In the genomic region with DNA sequence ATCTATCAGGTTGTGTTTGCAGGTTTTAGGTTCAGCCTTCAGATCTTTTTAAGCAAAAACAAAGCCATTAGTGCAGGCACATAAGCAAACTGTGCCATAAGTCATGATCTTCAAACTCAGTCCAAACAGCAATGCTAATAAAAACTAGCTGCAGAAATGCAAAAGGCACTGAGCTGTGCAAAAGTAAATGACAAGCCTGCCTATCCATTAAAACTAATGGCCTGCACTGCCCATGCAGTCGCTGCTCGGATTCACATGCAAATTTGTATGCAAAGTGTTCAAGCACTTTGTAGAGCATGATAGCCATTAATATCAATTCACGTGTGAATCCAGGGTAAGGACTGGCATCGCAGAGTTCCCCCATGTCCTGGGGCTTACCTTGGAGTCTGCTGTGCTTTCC, we compare ENCODE assay signal across 18 mouse cellular contexts. TPM values are rescaled to one million over a fixed set of nuclear protein-coding genes. Genes with fewer than 3 reads are reported as not detected.
DNase-seq lines count a peak whose midpoint lies in the region; ATAC-seq and TF ChIP-seq lines count a peak whose summit lies in the region.
"Had no signal": no experiment of that assay in that cellular context is flagged by ENCODE, and none has a peak within 500 bp of the region (broad histone marks: within the 10 kb centered on the region; RNA-seq: fewer than 3 reads in every experiment).

No protein-coding gene starts in this region.

- WGBS in hindbrain, embryonic 14.5 days: 32% methylated on average over 4 of the region's 4 CpGs
- 36% methylated on average over 4 of the region's 4 CpGs for WGBS in hindbrain, postnatal 0 days
- 67% methylated on average over 4 of the region's 4 CpGs for WGBS in midbrain, embryonic 12.5 days
- 93% methylated on average over 4 of the region's 4 CpGs for WGBS in midbrain, embryonic 10.5 days
- WGBS in neural tube, embryonic 13.5 days: 23% methylated on average over 4 of the region's 4 CpGs

- no peak overlapping the region for H3K9ac ChIP-seq in hindbrain, embryonic 14.5 days
- H3K9ac ChIP-seq in hindbrain, postnatal 0 days (replicated peaks; ENCODE audit: low read length): no peak overlapping the region
- no peak overlapping the region for H3K9ac ChIP-seq in midbrain, embryonic 12.5 days (replicated peaks)
- no peak overlapping the region for H3K9ac ChIP-seq in neural tube, embryonic 13.5 days
- H3K9ac ChIP-seq: forebrain, postnatal 0 days; liver, postnatal 0 days had no signal

- no peak for ATAC-seq in hindbrain, embryonic 14.5 days (ENCODE audit: low FRiP score)
- ATAC-seq in hindbrain, postnatal 0 days: no peak
- no peak for ATAC-seq in midbrain, embryonic 12.5 days (ENCODE audit: low FRiP score, low read depth)
- peak; percentile 30 for ATAC-seq in neural tube, embryonic 13.5 days (ENCODE audit: low read depth)
- ATAC-seq: liver, postnatal 0 days had no signal

- H3K36me3 ChIP-seq in hindbrain, embryonic 14.5 days (replicated peaks; ENCODE audit: control insufficient read depth, insufficient read depth): peaks cover 10% of the 10 kb centered on the region; the same call in 1 of the 2 replicates
- H3K36me3 ChIP-seq in hindbrain, postnatal 0 days (ENCODE audit: insufficient read depth, low read length): no peaks in the 10 kb centered on the region
- 0 out of 2 replicates have a peak, but pooled peaks cover 19% of the 10 kb centered on the region for H3K36me3 ChIP-seq in midbrain, embryonic 12.5 days
- peaks cover 47% of the 10 kb centered on the region for H3K36me3 ChIP-seq in midbrain, embryonic 10.5 days
- 0 out of 2 replicates have a peak, but pooled peaks cover 9% of the 10 kb centered on the region for H3K36me3 ChIP-seq in neural tube, embryonic 13.5 days

- H3K4me3 ChIP-seq in hindbrain, embryonic 14.5 days (replicated peaks; ENCODE audit: low read length): no peak overlapping the region
- H3K4me3 ChIP-seq in hindbrain, postnatal 0 days (ENCODE audit: low read length): no peak overlapping the region
- H3K4me3 ChIP-seq in midbrain, embryonic 12.5 days: no peak overlapping the region
- H3K4me3 ChIP-seq in midbrain, embryonic 10.5 days: no peak overlapping the region
- H3K4me3 ChIP-seq in neural tube, embryonic 13.5 days: no peak overlapping the region
- H3K4me3 ChIP-seq: embryonic facial prominence, embryonic 10.5 days; left cerebral cortex, adult 2 months; limb, embryonic 10.5 days had no signal

- DNase-seq in hindbrain, embryonic 14.5 days (ENCODE audit: low spot score): no peak
- no peak for DNase-seq in hindbrain, postnatal 0 days (ENCODE audit: low spot score)
- DNase-seq in midbrain, embryonic 10.5 days (ENCODE audit: low spot score): no peak
- no peak for DNase-seq in urinary bladder, postnatal 4 days (ENCODE audit: low spot score in 2 of 2)
- DNase-seq in embryo, embryonic 10.5 days (ENCODE audit: low spot score): no peak
- DNase-seq: cerebellum, adult 2 months; cerebellum, postnatal 36 days; forebrain, postnatal 0 days; gastrocnemius, postnatal 36 days; layer of hippocampus, adult 9-11 months; liver, postnatal 0 days; right cerebral cortex, postnatal 25 days; thymus, postnatal 36 days had no signal

- H3K27ac ChIP-seq in hindbrain, embryonic 14.5 days: peak overlapping the region; percentile 32; the same call in 1 of the 2 replicates
- H3K27ac ChIP-seq in hindbrain, postnatal 0 days: no peak overlapping the region
- H3K27ac ChIP-seq in midbrain, embryonic 12.5 days (replicated peaks): peak overlapping the region; percentile 35; the same call in 1 of the 2 replicates
- no peak overlapping the region for H3K27ac ChIP-seq in midbrain, embryonic 10.5 days (replicated peaks)
- peak overlapping the region; percentile 78 for H3K27ac ChIP-seq in neural tube, embryonic 13.5 days (replicated peaks)
- H3K27ac ChIP-seq: embryonic facial prominence, embryonic 10.5 days; left cerebral cortex, adult 2 months; limb, embryonic 10.5 days had no signal

- no peak for TF ChIP-seq CTCF in hindbrain, postnatal 0 days (IDR thresholded peaks at IDR 0.05; ENCODE audit: low read depth)

- H3K27me3 ChIP-seq in hindbrain, embryonic 14.5 days (ENCODE audit: control insufficient read depth, insufficient read depth, low read length): no peaks in the 10 kb centered on the region
- no peaks in the 10 kb centered on the region for H3K27me3 ChIP-seq in hindbrain, postnatal 0 days (ENCODE audit: insufficient read depth, low read length)
- H3K27me3 ChIP-seq in midbrain, embryonic 12.5 days: no peaks in the 10 kb centered on the region
- no peaks in the 10 kb centered on the region for H3K27me3 ChIP-seq in midbrain, embryonic 10.5 days (ENCODE audit: low read depth, poor library complexity, severe bottlenecking)
- no peaks in the 10 kb centered on the region for H3K27me3 ChIP-seq in neural tube, embryonic 13.5 days

- peaks cover 31% of the 10 kb centered on the region for H3K4me1 ChIP-seq in hindbrain, embryonic 14.5 days (replicated peaks; ENCODE audit: control insufficient read depth, insufficient read depth, low read length)
- peaks cover 7% of the 10 kb centered on the region; the same call in 1 of the 2 replicates for H3K4me1 ChIP-seq in hindbrain, postnatal 0 days (ENCODE audit: insufficient read depth, low read length)
- H3K4me1 ChIP-seq in midbrain, embryonic 12.5 days: peaks cover 41% of the 10 kb centered on the region
- peaks cover 11% of the 10 kb centered on the region for H3K4me1 ChIP-seq in midbrain, embryonic 10.5 days
- H3K4me1 ChIP-seq in neural tube, embryonic 13.5 days (replicated peaks): peaks cover 60% of the 10 kb centered on the region
- H3K4me1 ChIP-seq: embryonic facial prominence, embryonic 10.5 days; limb, embryonic 10.5 days had no signal

- H3K4me2 ChIP-seq in hindbrain, embryonic 14.5 days (replicated peaks): no peak overlapping the region
- H3K4me2 ChIP-seq in hindbrain, postnatal 0 days (ENCODE audit: low read depth, low read length): no peak overlapping the region
- H3K4me2 ChIP-seq in midbrain, embryonic 12.5 days (replicated peaks): no peak overlapping the region
- H3K4me2 ChIP-seq in neural tube, embryonic 13.5 days: no peak overlapping the region

- H3K9me3 ChIP-seq in hindbrain, embryonic 14.5 days (ENCODE audit: control insufficient read depth, low read length): no peaks in the 10 kb centered on the region
- no peaks in the 10 kb centered on the region for H3K9me3 ChIP-seq in hindbrain, postnatal 0 days (ENCODE audit: low read length)
- no peaks in the 10 kb centered on the region for H3K9me3 ChIP-seq in midbrain, embryonic 12.5 days
- H3K9me3 ChIP-seq in midbrain, embryonic 10.5 days (replicated peaks): no peaks in the 10 kb centered on the region
- no peaks in the 10 kb centered on the region for H3K9me3 ChIP-seq in neural tube, embryonic 13.5 days
- H3K9me3 ChIP-seq: embryonic facial prominence, embryonic 10.5 days; limb, embryonic 10.5 days had no signal

RNA-seq across cellular contexts. Expression of gene Lrpprc, which starts 40.5 kb away (rescaled TPM):
- 50.7 and 51.1 TPM in 2 replicates for polyA plus RNA-seq in hindbrain, embryonic 14.5 days (2014; fragmentation: Nextera tagmentation; extraction: Ambion mirVana)
- total RNA-seq in hindbrain, postnatal 0 days (2014; rRNA removed): 46.1 and 47.3 TPM in 2 replicates
- 38.1 and 39.1 TPM in 2 replicates for polyA plus RNA-seq in hindbrain, postnatal 0 days (2015; fragmentation: Nextera tagmentation; extraction: Ambion mirVana)
- polyA plus RNA-seq in midbrain, embryonic 12.5 days (2016; fragmentation: Nextera tagmentation; extraction: Ambion mirVana): 49.5 and 53.3 TPM in 2 replicates
- 49.4 and 50.4 TPM in 2 replicates for polyA plus RNA-seq in midbrain, embryonic 10.5 days (2016; fragmentation: Nextera tagmentation; extraction: Ambion mirVana)
- polyA plus RNA-seq in neural tube, embryonic 13.5 days (2015; fragmentation: Nextera tagmentation; extraction: Ambion mirVana): 42.6 and 48.2 TPM in 2 replicates

Comparison
In these comparisons a context has a peak if more than half of its experiments do, and no peak if none do; other contexts are left out.
1. H3K27ac ChIP-seq: peak in hindbrain, embryonic 14.5 days (single experiment), midbrain, embryonic 12.5 days (single experiment) and neural tube, embryonic 13.5 days (single experiment); none in hindbrain, postnatal 0 days (single experiment) and midbrain, embryonic 10.5 days (single experiment).